Mouse (Mus musculus) forebrain, postnatal 0 days (tissue): ENCODE data around the gene Bcl2l1. TPM values are rescaled to one million over a fixed set of nuclear protein-coding genes. Genes with fewer than 3 reads are reported as not detected.

ENCODE experiments used
- ATAC-seq: fragments of 200-750 bp; cut with Nextera tagmentation; 2 replicates; pipeline ENCODE4 v1.8.0; 2017; ENCODE audit warnings: mild to moderate bottlenecking, moderate library complexity
- DNase-seq: peaks from one replicate; pipeline ENCODE4 v3.0.0-alpha.2; 2015
- H3K27ac ChIP-seq: fragments of 300-500 bp; sonication (generic); 2 replicates; pipeline ENCODE4 v1.5.1; 2014; ENCODE audit warnings: low read depth, mild to moderate bottlenecking, antibody characterized with exemption, low read length, moderate library complexity, mixed read lengths
- H3K27me3 ChIP-seq: fragments of 300-500 bp; sonication (generic); 2 replicates; pipeline ENCODE4 v1.6.1; 2014; ENCODE audit warnings: mild to moderate bottlenecking, low read length, mixed read lengths; ENCODE audit not compliant: insufficient read depth
- H3K36me3 ChIP-seq: fragments of 300-500 bp; sonication (generic); 2 replicates; pipeline ENCODE4 v1.6.1; 2014; ENCODE audit warnings: mild to moderate bottlenecking, moderate library complexity; ENCODE audit not compliant: insufficient read depth
- H3K4me1 ChIP-seq: fragments of 300-500 bp; sonication (generic); 2 replicates; pipeline ENCODE4 v1.6.1; 2014; ENCODE audit warnings: antibody characterized with exemption; ENCODE audit not compliant: insufficient read depth
- H3K4me2 ChIP-seq: fragments of 300-500 bp; sonication (generic); 2 replicates; pipeline ENCODE4 v1.6.1; 2014; ENCODE audit warnings: low read depth, mild to moderate bottlenecking, moderate library complexity
- H3K4me3 ChIP-seq: fragments of 300-500 bp; sonication (generic); 2 replicates; pipeline ENCODE4 v1.5.1; 2014; ENCODE audit warnings: low read depth, low read length, mixed read lengths
- H3K9ac ChIP-seq: fragments of 300-500 bp; sonication (generic); 2 replicates; pipeline ENCODE4 v1.6.1; 2014; ENCODE audit warnings: mild to moderate bottlenecking
- H3K9me3 ChIP-seq: fragments of 300-500 bp; sonication (generic); 2 replicates; pipeline ENCODE4 v1.6.1; 2016; ENCODE audit warnings: low read length
- CTCF ChIP-seq: sonication (generic); IDR thresholded peaks from 2 replicates; pipeline ENCODE4 v1.5.1; 2016; ENCODE audit warnings: antibody characterized with exemption, control low read depth, low read depth
- WGBS: fragments of 180-500 bp; shearing (Covaris S2); extraction: QIAGEN DNeasy Blood & Tissue Kit; methylation state at CpG from one replicate; pipeline ENCODE4 v1.1.7; 2014; 5-methylcytosine and 5-hydroxymethylcytosine counted together
- polyA plus RNA-seq: library from polyadenylated mRNA; unstranded; fragments of >200 nt; fragmentation: Nextera tagmentation; extraction: Ambion mirVana; gene quantifications from 2 replicates; pipeline ENCODE4 v1.2.1, GENCODE M21; 2015
- total RNA-seq: library from RNA; depleted of rRNA; stranded (reverse); fragments of >200 nt; gene quantifications from 2 replicates; pipeline ENCODE4 v1.2.3, GENCODE M21; 2014

The Bcl2l1 gene
- total and polyA plus RNA-seq, 2 experiments from 2014 or later = 157 to 173 TPM

- Histone ChIP-seq H3K27me3 (no peaks in the 10 kb centered on the region), H3K4me1 (peaks cover 6% of the 10 kb centered on the region; the same call in 1 of the 2 replicates), H3K27ac (no peak overlapping the region), H3K9me3 (no peaks in the 10 kb centered on the region), H3K9ac (no peak overlapping the region), H3K36me3 (no peaks in the 10 kb centered on the region), H3K4me3 (no peak overlapping the region), H3K4me2 (no peak overlapping the region)
- TF ChIP-seq CTCF = no peak
- 85% methylated on average over 5 of the region's 5 CpGs for WGBS
- ATAC-seq = no peak
- DNase-seq = no peak
Measured at GRCm38 (mm10) chr2:152803081-152803480, 28.4 kb downstream of the Bcl2l1 start.

- Histone ChIP-seq H3K36me3 (no peaks in the 10 kb centered on the region), H3K27ac (no peak overlapping the region), H3K9ac (no peak overlapping the region), H3K4me2 (no peak overlapping the region), H3K9me3 (no peaks in the 10 kb centered on the region), H3K4me3 (no peak overlapping the region), H3K4me1 (peaks cover 6% of the 10 kb centered on the region; the same call in 1 of the 2 replicates), H3K27me3 (no peaks in the 10 kb centered on the region)
- ATAC-seq (no peak), DNase-seq (no peak)
- whole genome bisulfite sequencing = 72% methylated on average over 10 of the region's 10 CpGs
- TF ChIP-seq CTCF = no peak
Measured at GRCm38 (mm10) chr2:152802303-152802702, 29.2 kb downstream of the Bcl2l1 start.

- H3K4me1 ChIP-seq = peaks cover 6% of the 10 kb centered on the region; the same call in 1 of the 2 replicates
- H3K4me2 ChIP-seq = no peak overlapping the region
- no peak for ATAC-seq
- H3K27ac ChIP-seq = no peak overlapping the region
- no peaks in the 10 kb centered on the region for H3K27me3 ChIP-seq
- no peak for DNase-seq
- H3K36me3 ChIP-seq = no peaks in the 10 kb centered on the region
- H3K4me3 ChIP-seq = no peak overlapping the region
- no peak for TF ChIP-seq CTCF
- no peak overlapping the region for H3K9ac ChIP-seq
- no peaks in the 10 kb centered on the region for H3K9me3 ChIP-seq
Measured at GRCm38 (mm10) chr2:152800762-152801113, 30.8 kb downstream of the Bcl2l1 start.

- no peak for DNase-seq
- 74% methylated on average over 7 of the region's 7 CpGs for WGBS
- Histone ChIP-seq H3K4me1 (peaks cover 6% of the 10 kb centered on the region; the same call in 1 of the 2 replicates), H3K4me2 (no peak overlapping the region), H3K9me3 (no peaks in the 10 kb centered on the region), H3K9ac (no peak overlapping the region), H3K4me3 (no peak overlapping the region), H3K27ac (no peak overlapping the region), H3K27me3 (no peaks in the 10 kb centered on the region), H3K36me3 (no peaks in the 10 kb centered on the region)
- no peak for TF ChIP-seq CTCF
- no peak for ATAC-seq
Measured at GRCm38 (mm10) chr2:152799954-152800761, 31.4 kb downstream of the Bcl2l1 start.

GRCm38 (mm10) chr2:152797589-152797988, 33.9 kb downstream of the Bcl2l1 start:
- Histone ChIP-seq H3K27me3 (no peaks in the 10 kb centered on the region), H3K36me3 (no peaks in the 10 kb centered on the region), H3K27ac (no peak overlapping the region), H3K4me3 (no peak overlapping the region), H3K9me3 (no peaks in the 10 kb centered on the region), H3K4me2 (no peak overlapping the region), H3K9ac (no peak overlapping the region), H3K4me1 (no peaks in the 10 kb centered on the region)
- no peak for DNase-seq
- ATAC-seq = no peak
- 93% methylated on average over 1 of the region's 1 CpGs for WGBS
- no peak for TF ChIP-seq CTCF

- no peaks in the 10 kb centered on the region for H3K36me3 ChIP-seq
- DNase-seq (no peak), ATAC-seq (no peak)
- H3K27me3 ChIP-seq = no peaks in the 10 kb centered on the region
- no peak overlapping the region for H3K4me2 ChIP-seq
- no peaks in the 10 kb centered on the region for H3K9me3 ChIP-seq
- no peak overlapping the region for H3K9ac ChIP-seq
- H3K4me3 ChIP-seq = no peak overlapping the region
- no peaks in the 10 kb centered on the region for H3K4me1 ChIP-seq
- TF ChIP-seq CTCF = no peak
- WGBS = 75% methylated on average over 9 of the region's 9 CpGs
- H3K27ac ChIP-seq = no peak overlapping the region
Measured at GRCm38 (mm10) chr2:152794281-152794827, 37.2 kb downstream of the Bcl2l1 start.

GRCm38 (mm10) chr2:152793381-152793780, 38.1 kb downstream of the Bcl2l1 start:
- 90% methylated on average over 5 of the region's 5 CpGs for WGBS
- Histone ChIP-seq H3K27ac (no peak overlapping the region), H3K9ac (no peak overlapping the region), H3K27me3 (no peaks in the 10 kb centered on the region), H3K9me3 (no peaks in the 10 kb centered on the region), H3K4me1 (no peaks in the 10 kb centered on the region), H3K4me2 (no peak overlapping the region), H3K4me3 (no peak overlapping the region), H3K36me3 (no peaks in the 10 kb centered on the region)
- no peak for DNase-seq
- ATAC-seq = no peak
- TF ChIP-seq CTCF = no peak
